Mouse (Mus musculus) spleen, embryonic (tissue): Measurements from ENCODE around the gene Glt1d1.

ENCODE experiments used
- CTCF ChIA-PET: fragments of 350-600 bp; sonication (Branson Sonifier 250); formaldehyde crosslinking; loops from one replicate; lab custom pipeline; 2022; lab: Charles Lee

Glt1d1 gene

DNA sequence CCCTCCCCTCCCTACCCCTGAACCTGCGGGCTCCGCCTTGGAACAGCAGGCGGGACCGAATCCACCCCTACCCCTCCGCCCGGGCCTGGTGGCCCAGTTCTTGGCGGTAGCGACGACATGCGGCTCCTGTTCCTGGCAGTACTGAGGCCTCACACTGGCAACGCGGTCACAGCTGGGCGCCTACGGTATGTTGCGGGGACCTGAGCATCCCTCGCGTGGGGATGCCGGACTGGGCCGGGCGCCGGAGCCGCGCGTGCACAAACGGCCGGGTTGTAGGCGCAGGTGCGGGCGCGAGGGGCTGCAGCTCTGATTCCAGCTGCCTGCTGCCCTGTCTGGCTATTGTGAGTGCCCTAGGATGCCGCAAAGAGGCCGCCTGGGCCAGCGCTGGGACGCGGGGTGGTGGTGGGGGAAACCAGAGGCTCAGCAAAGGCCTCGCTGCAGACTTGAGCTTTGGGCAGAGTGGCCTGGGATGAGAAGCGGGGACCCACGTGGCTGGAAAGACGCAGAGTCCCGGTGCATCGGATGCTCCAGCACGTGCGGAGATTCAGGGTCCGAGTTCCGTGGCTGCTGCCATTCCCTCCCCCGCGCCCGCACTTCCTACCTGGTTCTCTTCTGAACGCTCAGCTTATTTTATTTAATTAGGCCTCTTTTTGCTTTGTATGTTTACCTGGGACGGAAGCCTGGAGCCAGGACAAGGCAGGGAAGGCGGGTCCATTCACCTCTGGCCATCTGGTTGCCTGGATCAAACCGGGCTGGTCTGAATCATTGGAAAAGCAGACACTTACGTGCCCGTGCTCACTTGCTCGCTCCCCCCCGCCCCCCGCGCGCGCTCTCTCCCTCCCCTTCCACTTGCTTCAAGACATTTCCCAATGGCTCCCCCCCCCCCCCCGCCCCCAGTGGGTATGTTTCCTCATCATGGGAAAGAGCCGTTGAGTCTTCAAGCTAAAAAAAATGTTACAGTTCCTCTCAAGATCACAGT lies at the start of gene Glt1d1, which contains the start of gene Slc15a4:
TSS of gene Glt1d1 (plus strand) at position 96 of the 979 bp plus-strand sequence.
TSS of gene Slc15a4 (minus strand) at position 731 of the 979 bp plus-strand sequence.
- CTCF ChIA-PET = interaction anchor here (1.0 kb wide), 1 partner anchor 25 kb away, joined by 11 read pairs; no protein-coding TSS in a partner anchor

DNA sequence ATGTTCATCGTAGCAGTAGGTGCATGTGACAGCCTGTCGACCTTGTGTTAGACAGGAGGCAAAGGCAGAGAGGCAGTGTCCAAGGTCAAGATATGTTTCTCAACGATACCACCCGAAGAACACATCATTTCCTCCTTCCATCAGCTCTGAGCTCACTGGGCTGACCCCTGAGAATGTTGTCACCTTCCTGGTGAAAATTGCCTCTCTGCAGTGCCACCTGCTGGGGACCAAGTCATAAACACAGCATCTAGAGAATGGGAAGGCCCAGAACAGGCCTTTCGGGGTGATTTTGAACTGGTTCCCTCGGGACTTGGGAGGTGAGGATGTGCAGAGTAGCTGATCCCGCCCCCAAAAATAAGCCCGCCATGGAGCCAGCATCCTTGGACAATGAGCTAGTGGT lies 48.4 kb upstream of the Glt1d1 start:
- CTCF ChIA-PET = no interaction called here

- CTCF ChIA-PET = interaction anchor here (0.7 kb wide), 3 partner anchors 20 to 863 kb away, joined by 3 to 5 read pairs (median 5); no protein-coding TSS in a partner anchor
Measured at GRCm38 (mm10) chr5:127587854-127588253, 44.2 kb upstream of the Glt1d1 start.

DNA sequence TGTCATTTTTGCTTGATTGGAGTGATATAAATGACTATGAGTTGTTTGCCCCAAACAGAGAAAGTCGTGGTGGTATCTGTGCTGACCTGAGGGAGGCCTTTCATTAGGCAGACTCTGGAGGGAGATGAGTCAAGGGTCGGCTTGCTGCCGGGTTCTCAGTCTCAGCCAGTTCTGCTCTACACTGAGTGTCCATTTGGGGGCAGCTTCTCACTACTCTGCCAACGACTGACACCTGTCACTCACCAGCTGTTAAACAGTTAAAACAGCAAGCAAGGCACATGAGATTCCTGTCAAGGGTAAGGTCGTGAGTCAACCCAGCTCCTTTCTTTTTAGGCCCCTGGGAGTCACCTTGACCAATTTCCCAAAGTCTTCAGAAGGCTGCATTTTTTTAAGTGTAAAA lies 39.7 kb upstream of the Glt1d1 start:
- CTCF ChIA-PET = interaction anchor here (1.4 kb wide), 1 partner anchor 19 kb away, joined by 3 read pairs; no protein-coding TSS in a partner anchor

GRCm38 (mm10) chr5:127592854-127593253 lies 39.2 kb upstream of the Glt1d1 start:
- CTCF ChIA-PET = no interaction called here

DNA sequence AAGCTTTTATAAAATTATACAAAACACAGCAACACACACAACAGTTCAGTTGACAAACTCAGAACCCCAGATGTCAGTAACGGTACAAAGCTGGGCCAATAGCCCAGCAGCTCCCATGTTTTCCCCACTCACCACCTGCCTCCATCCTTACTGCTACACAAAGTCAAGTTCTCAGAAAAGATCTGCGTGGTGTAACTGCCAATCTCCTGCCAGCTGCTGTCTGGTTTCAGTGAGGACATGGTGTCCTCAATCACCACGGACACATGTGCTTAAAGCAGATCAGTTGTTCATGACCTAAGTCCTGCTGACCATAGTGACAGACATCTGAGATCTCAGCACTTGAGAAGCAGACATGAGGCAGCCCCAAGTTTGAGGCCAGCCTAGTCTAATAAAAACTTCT lies 36.4 kb upstream of the Glt1d1 start:
- CTCF ChIA-PET = no interaction called here

- CTCF ChIA-PET = no interaction called here
Measured at GRCm38 (mm10) chr5:127596862-127597261, 35.2 kb upstream of the Glt1d1 start.

- CTCF ChIA-PET = interaction anchor here (0.6 kb wide), 1 partner anchor 60 kb away, joined by 3 read pairs; no protein-coding TSS in a partner anchor
Measured at GRCm38 (mm10) chr5:127602996-127603395, 29.1 kb upstream of the Glt1d1 start.

- CTCF ChIA-PET = interaction anchor here (0.5 to 1.1 kb wide), 3 partner anchors 20 to 40 kb away, joined by 3 to 11 read pairs (median 5); partner anchors contain the start of gene Slc15a4
Measured at GRCm38 (mm10) chr5:127607507-127607906, 24.6 kb upstream of the Glt1d1 start.

GRCm38 (mm10) chr5:127609191-127609714 lies 22.8 kb upstream of the Glt1d1 start:
- CTCF ChIA-PET = no interaction called here

DNA sequence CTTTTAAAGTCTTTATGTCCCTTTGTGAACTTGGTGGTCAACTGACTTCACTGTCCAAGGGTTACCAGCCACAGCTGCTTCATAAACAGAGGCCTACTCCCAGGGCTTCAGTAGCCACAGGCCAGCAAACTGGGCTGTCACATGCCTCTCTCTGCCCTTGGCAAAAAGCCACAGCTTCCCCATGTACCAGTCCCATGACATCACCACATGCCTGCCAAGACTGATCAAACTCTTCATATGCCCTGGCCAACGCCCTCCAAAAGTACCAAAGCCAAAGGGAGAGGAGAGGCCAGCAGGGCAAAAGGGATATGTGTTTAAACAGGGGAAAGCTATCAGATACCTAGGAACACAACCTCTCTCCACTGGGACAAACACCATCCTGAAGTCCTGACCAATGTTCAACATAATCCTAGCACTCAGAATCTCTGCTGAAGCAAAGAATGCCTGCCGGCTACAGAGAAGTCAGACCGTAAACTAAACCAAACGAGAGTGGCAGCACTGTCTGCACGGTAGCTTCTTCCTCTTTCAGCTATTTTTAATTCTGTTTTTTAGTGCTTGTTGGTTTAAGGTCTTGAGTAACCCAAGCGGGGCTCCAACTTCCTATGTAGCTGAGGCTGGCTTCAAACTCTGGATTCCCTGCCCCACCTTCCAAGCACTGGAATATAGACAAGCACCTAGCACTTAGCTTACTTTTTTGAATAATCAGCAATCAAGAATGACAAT lies 21.1 kb upstream of the Glt1d1 start:
- CTCF ChIA-PET = interaction anchor here (1.2 kb wide), 1 partner anchor 19 kb away, joined by 3 read pairs; no protein-coding TSS in a partner anchor

GRCm38 (mm10) chr5:127611881-127612280 lies 20.2 kb upstream of the Glt1d1 start:
- CTCF ChIA-PET = interaction anchor here (1.2 kb wide), 1 partner anchor 20 kb away, joined by 3 read pairs; no protein-coding TSS in a partner anchor

- CTCF ChIA-PET = no interaction called here
Measured at GRCm38 (mm10) chr5:127612397-127612796, 19.7 kb upstream of the Glt1d1 start.

GRCm38 (mm10) chr5:127615459-127615858 lies 16.6 kb upstream of the Glt1d1 start:
- CTCF ChIA-PET = no interaction called here

DNA sequence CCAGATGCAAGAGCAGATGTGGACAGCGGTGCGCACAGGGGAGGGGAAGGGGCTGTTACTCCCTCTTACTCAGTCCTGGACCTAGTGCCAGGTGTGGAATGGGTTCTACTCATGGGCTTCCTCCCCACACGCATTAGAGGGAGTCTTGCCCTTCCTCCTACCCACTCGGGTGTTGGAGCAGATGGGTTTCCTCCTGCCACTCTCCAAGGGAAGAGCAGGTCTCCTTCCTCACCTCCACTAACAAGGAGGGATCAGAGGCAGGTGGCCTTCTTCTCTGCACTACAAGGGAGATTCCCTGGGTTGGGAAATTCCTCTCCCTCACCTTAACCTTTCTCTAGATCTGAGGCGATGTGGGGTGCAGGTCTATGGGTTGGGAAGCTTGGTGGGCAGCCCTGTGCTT lies 15.9 kb upstream of the Glt1d1 start:
- CTCF ChIA-PET = no interaction called here

GRCm38 (mm10) chr5:127616884-127617635 lies 15.0 kb upstream of the Glt1d1 start:
- CTCF ChIA-PET = no interaction called here

DNA sequence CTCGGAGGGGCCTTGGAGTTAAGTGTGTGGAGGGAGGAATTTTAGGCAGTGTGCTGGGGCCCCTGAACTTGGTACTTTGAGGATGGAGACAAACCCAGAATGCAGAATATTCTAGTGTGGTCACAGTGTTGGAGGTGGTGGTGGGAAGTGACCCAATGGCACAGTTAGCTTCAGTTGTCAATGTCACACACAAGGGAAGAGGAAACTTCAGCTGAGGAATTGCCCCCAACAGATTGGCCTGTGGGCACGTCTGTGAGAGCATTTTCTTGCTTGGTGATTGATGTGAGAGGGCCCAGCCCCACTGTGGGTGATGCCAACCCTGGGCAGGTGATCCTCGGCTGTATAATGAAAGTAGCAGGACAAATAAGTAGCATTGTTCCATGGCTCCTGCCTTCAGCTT lies 13.2 kb upstream of the Glt1d1 start:
- CTCF ChIA-PET = no interaction called here

DNA sequence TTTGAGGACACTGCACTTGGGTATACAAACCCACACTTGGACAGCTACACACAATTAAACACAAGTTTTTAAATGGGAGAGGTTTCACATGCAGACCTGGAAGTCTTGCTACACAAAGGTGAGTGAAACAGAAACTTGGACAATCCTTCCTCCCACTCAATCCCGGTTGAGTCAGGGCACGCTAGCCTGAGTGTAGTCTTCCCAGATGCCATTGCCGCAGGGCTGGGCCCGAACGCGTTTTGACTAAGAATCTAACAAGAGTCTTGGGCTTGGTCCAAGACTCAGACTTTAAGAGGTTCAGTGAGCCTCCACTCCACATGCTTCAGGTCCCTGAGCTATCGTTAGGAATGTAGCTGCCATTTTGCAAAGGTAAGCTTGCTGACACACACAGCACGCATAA lies 11.7 kb upstream of the Glt1d1 start:
- CTCF ChIA-PET = no interaction called here

DNA sequence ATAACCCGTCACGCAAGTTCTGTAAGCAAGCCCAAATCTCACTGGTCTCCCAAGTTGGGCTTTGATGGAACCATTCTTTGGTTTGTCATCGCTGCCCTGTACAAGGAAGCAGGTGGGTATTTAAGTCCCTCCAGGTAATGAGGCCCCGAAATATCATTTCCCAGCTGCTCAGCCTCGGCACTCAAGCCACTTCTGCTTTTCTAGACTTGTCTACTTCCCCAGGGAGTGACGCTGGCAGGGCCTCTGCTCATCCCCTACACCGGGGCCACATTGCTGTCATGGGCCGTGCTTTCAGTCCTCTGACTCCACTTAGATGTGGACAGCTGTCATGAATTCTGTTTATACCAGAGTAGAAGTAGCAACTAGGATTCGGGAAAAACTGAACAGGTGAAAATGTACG lies 11.0 kb upstream of the Glt1d1 start:
- CTCF ChIA-PET = interaction anchor here (1.2 kb wide), 1 partner anchor 9 kb away, joined by 3 read pairs; no protein-coding TSS in a partner anchor

DNA sequence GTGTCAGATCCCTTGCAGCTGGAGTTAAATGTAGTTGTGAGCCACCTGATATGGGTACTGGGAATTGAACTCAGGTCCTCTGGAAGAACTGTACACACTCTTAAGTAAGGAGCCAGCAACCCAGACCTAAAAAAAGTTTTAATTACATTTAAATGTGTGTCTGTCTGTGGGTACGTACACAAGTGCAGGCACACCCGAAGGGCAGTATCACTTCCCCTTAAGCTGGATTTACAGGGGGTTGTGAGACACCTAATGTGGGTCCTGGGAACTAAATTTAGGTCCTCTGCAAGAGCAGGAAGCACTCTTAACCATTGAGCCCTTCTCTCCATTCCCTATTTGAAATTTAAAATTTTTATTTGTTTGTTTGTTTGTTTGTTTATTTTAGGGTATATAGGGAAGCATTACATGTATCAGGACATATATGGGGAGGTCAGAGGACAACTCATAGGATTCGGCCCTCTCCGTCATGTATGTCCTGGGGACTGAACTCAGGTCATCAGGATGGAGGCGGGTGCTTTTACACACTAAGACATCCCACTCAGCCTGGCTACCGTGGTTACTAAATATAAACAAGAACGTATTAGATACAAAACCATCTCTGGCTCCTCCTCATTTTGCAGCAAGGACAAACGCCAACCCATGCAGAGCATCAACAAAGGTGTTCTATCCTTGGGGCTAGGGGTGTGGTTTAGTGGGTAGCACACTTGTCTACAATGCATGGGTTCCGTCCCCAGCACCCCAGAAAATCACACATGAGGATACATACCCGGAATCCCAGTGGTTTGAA lies 7.4 kb upstream of the Glt1d1 start:
- CTCF ChIA-PET = interaction anchor here (0.7 to 0.9 kb wide), 2 partner anchors 15 to 25 kb away, joined by 3 to 4 read pairs; no protein-coding TSS in a partner anchor
